Mouse (Mus musculus): ENCODE measurements around the gene Pcsk2.

Pcsk2 gene

GRCm38 (mm10) chr2:143644374-143644773 is 98.4 kb downstream of the Pcsk2 start:
- no peak for DNase-seq (ENCODE audit: low spot score in 2 of 2)

DNA sequence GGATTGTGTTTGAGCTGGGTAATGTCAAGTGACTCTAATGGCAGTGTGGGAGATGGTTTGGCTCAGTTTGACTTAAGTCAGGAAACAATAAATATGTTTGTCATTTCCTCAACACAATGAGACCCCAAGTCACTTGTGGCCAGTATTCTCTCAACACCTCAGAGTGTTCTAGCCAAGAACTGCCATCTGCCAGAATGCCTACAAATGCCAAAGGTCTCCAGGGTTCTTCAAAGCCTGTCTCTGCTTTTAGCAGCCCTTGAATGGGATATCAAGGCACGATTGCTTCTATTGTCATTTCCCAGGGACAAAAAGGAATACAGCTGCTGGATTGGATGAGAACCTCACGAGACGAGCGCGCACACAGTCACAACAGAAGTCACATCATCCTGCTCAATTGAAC is 100.0 kb downstream of the Pcsk2 start:
- no peak for DNase-seq (ENCODE audit: low spot score in 2 of 2)

DNA sequence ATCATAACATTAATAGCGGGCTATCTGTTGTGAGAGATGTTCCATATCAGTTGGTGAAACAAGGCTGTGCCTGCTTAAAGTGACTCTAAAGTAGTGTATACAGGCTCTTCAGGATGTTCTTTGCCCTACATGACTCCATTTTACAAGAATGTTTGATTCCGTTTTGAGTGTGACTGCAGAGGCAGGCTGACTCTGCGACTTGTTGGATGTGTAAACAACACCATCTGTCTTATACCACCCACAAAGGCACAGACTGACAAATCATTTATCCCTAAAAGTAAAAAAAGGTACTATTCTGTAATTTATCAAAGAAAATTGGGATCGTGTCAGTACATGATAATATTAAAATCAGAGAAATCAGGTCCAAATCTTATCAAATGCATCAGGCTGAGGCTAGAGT is 108.7 kb downstream of the Pcsk2 start:
- DNase-seq (ENCODE audit: low spot score in 2 of 2), result no peak

DNA sequence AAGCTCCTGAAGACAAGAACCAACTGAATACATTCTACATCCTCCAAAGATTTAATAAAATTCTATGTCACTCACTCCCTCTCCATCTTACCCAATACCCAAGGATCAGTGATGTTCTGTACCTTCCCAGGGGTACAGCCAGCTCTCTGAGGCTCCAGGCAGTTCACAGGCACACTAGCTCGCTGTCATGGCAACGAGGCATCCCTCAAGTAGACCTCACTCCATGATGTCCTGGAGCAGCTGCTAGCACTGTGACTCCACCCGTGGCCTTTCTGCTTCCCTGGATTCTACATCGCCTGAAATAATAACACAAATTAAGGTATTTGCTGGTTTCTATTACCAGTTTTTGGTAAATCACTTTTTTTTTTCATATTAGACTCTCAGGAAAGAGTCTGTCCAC is 111.0 kb downstream of the Pcsk2 start:
- DNase-seq (ENCODE audit: low spot score in 2 of 2), result no peak

DNA sequence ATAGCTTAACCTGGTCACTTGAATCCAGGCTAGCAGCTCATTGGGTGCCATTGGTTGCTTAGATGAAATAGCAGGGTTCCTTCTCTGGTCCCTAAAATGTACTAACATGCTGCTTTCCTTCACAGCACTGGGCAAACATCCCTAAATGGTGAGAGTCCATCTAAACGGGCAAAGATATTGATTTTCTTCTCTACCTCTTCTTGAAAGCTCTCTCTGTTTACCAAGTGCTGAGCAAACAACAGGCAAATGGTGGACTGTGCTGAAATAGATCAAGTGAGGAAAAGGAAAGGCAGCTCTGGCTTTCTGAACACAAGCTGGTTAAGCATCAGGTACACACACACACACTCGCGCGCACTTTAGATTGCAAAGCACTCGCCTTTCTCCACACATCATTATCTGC is 120.8 kb downstream of the Pcsk2 start:
- DNase-seq (ENCODE audit: low spot score in 2 of 2), result no peak

GRCm38 (mm10) chr2:143677869-143678268 is 131.9 kb downstream of the Pcsk2 start:
- no peak for DNase-seq (ENCODE audit: low spot score in 2 of 2)

DNA sequence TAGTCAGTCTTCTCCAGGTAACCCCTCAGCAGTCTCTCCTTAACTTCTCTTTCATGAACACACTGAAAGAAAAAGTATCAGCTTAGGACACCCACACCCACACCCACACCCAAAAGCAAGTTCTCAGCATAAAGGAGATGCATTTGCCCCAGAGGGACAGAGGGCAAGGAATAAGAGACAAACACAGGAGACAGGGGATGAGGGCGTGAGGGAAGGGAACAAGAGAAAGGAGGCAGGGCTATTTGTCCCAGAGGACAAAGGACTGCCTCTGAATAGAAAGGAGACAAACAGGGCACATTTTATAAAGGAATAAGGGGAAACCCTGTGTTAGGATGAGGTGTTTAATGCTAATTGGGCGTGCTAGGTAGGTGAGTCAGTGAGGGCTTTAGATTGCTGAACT is 133.6 kb downstream of the Pcsk2 start:
- DNase-seq (ENCODE audit: low spot score in 2 of 2), result no peak

- no peak for DNase-seq (ENCODE audit: low spot score in 2 of 2)
Measured at GRCm38 (mm10) chr2:143681873-143682555, 136.1 kb downstream of the Pcsk2 start.

DNA sequence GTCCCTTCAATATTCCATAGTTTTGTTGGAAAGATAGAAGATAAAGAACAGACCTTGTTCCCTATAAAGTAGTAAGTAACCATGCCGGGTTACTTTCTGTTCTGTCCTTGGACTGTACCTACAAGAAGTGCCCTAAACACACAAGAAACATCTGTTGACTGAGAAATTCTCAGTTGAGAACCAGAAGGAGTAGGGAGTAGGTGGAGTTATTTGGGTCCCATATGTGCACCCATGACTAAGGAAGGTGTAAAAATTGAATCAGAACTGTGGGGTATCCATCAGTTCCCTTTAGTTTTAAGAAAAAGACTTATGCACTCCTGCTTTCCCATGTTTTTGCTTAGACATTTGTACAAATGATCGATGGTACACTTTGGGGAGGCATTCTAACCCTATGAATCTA is 137.6 kb downstream of the Pcsk2 start:
- DNase-seq (ENCODE audit: low spot score in 2 of 2), result no peak

DNA sequence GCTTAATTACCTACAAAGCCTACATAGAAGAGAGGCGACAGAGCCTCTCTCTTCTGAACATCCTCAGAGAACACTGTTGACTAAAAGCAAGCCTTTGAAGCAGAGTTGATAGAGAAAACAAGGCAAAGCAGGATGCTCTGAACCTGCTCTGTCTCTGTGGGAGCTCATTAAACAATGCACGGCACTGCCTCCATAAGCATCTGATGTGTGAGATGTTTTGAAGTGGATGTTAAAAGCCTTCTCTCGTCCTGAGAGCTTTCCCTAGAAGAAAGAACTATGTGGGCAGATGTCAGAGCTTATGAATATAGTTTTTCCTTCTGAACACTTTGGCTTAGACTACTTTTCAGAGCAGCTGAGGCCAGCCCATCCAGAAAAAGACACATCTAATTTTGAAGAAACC is 145.3 kb downstream of the Pcsk2 start:
- DNase-seq (ENCODE audit: low spot score in 2 of 2), result no peak

GRCm38 (mm10) chr2:143696026-143696557 is 150.1 kb downstream of the Pcsk2 start:
- no peak for DNase-seq (ENCODE audit: low spot score in 2 of 2)

DNA sequence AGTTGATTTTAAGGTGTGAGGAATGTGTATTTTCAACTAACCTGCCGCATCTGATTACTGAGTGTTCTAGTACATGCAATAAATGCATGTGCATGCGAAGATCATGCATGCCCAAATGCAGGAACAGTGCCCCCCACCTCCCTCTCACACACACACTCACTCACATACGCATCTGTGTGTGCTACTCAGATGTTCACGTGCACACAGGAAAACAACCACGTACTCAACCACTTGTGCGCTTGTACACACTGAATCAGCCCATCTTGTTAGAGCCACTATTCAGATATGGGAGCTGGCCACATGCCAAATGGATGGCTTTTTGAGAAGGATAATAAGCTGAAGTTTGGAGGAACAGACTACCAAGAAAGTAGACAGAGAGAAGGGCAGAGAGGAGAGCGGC is 150.7 kb downstream of the Pcsk2 start:
- DNase-seq (ENCODE audit: low spot score in 2 of 2), result no peak

GRCm38 (mm10) chr2:143701141-143701540 is 155.2 kb downstream of the Pcsk2 start:
- DNase-seq (ENCODE audit: low spot score in 2 of 2), result no peak

DNA sequence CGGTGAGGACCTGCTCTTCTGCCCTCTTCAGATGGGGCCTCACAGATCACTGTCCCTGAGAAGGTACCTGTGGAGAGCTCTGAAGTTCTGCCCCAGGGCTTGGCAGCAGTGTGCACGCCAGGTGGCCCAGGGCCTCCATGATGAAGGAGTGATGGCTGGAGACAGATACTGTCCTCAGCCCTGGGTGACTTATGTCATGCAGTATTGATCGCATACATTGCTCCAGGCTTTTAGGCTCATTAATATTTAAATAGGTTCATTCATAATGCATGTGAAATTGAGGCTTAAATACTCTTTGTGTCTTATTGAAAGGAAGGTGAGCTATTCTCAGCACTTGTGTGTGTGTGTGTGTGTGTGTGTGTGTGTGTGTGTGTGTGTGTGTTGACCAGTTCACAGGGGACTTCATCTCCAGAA is 157.0 kb downstream of the Pcsk2 start:
- no peak for DNase-seq (ENCODE audit: low spot score in 2 of 2)

- DNase-seq (ENCODE audit: low spot score in 2 of 2), result no peak
Measured at GRCm38 (mm10) chr2:143708205-143708604, 162.2 kb downstream of the Pcsk2 start.

GRCm38 (mm10) chr2:143709249-143709648 is 163.3 kb downstream of the Pcsk2 start:
- DNase-seq (ENCODE audit: low spot score in 2 of 2), result no peak

- DNase-seq (ENCODE audit: low spot score in 2 of 2), result no peak
Measured at GRCm38 (mm10) chr2:143709979-143710378, 164.0 kb downstream of the Pcsk2 start.

- no peak for DNase-seq (ENCODE audit: low spot score in 2 of 2)
Measured at GRCm38 (mm10) chr2:143711886-143712285, 165.9 kb downstream of the Pcsk2 start.

DNA sequence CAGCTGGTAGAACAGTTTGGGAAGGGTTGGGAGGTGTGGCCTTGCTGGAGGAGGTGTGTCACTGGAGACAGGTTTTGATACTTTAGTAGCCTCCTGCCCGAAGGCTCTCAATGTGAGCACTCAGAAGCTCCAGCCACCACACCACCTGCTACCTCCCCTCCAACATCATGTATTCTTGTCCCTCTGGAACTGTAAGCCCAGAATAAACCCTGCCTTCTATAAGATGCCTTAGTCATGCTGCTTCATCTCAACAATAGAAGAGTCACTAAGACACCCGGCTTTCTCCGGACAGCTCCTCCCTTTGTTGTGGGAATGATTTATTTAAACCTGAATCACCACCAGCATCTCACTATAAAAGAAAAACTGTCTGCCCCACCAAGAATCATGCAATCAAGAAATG is 166.9 kb downstream of the Pcsk2 start:
- no peak for DNase-seq (ENCODE audit: low spot score in 2 of 2)

DNA sequence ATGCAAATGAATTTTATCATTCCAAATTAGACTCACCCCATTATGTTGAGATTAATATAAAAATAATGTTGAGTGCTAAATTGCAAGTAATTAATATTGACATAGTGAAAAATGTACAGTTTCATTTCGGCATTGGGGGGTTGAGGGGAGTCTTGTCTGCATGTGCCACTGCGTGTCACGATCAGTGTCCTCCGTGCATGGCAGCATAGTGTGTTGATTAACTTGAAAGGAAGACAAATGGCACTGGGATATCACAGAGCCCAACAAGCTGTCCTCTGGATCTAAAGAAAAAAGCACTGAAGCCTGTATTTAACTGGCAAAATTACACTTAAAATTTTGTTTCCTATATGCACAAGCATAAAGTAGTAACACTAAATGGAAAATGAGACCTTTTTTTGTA is 167.9 kb downstream of the Pcsk2 start:
- no peak for DNase-seq (ENCODE audit: low spot score in 2 of 2)

- DNase-seq (ENCODE audit: low spot score in 2 of 2), result no peak
Measured at GRCm38 (mm10) chr2:143715110-143715509, 169.2 kb downstream of the Pcsk2 start.

DNA sequence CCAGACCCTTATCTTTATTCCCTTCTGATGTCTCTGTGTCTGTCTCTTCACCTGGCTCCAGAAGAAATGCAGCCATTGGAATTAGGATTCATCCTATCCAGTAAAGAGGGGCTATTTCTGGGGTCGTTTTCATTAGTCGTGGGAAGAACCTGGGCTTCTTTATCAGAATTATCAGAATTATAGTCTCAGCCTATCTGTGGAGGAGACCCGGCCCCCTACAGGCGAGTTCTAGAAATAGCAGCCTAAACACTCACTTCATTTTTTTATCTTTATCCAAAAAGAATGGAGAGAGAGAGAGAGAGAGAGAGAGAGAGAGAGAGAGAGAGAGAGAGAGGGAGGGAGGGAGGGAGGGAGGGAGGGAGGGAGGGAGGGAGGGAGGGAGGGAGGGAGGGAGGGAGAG is 177.3 kb downstream of the Pcsk2 start:
- no peak for DNase-seq (ENCODE audit: low spot score in 2 of 2)

GRCm38 (mm10) chr2:143724101-143724500 is 178.1 kb downstream of the Pcsk2 start:
- no peak for DNase-seq (ENCODE audit: low spot score in 2 of 2)

GRCm38 (mm10) chr2:143724720-143725119 is 178.8 kb downstream of the Pcsk2 start:
- DNase-seq (ENCODE audit: low spot score in 2 of 2), result no peak

All from heart, adult 9 months (tissue).